Comparison of ENCODE assay signal across 18 mouse cellular contexts in the genomic region with DNA sequence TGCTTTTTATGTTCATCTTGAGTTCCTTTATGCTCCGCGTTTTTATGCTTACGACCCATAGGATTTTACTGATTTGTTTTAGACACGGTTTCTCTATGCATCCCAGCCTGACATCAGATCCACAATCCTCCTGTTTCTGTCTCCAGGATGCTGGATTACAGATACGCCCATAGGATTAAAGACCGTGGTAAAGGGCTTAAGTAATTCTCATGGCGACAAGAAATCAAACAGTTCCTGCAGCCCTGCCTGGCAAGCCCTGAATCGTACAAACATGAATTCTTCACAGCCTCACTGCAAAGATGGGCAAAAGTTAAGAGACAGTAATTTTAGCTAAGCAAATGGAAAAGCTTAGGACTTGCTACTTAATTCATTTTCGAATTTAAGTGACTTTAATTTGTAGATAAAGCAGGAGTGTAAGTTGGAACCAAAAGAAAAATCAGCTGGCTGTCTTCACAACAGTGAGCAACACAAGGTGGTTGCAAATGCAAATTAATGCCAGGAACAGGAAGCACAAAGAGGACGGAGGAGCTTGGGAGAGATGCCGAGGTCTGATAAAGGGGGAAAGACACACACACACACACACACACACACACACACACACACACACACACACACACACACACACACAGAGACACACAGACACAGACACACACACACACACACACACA. TPM values are rescaled to one million over a fixed set of nuclear protein-coding genes. Genes with fewer than 3 reads are reported as not detected.
DNase-seq lines count a peak whose midpoint lies in the region; ATAC-seq and TF ChIP-seq lines count a peak whose summit lies in the region.
"Had no signal": no experiment of that assay in that cellular context is flagged by ENCODE, and none has a peak within 500 bp of the region (broad histone marks: within the 10 kb centered on the region; RNA-seq: fewer than 3 reads in every experiment).

No protein-coding gene starts in this region.

- no peak overlapping the region for H3K9ac ChIP-seq in midbrain, embryonic 11.5 days (ENCODE audit: low read length)
- H3K9ac ChIP-seq in embryonic facial prominence, embryonic 14.5 days (ENCODE audit: low read depth, low read length): no peak overlapping the region
- H3K9ac ChIP-seq in midbrain, postnatal 0 days (replicated peaks; ENCODE audit: low read length, poor library complexity, severe bottlenecking): no peak overlapping the region
- H3K9ac ChIP-seq: forebrain, embryonic 12.5 days; hindbrain, embryonic 13.5 days had no signal

- peak; percentile 90 for DNase-seq in midbrain, embryonic 11.5 days (ENCODE audit: low spot score, missing footprints)
- no peak for DNase-seq in midbrain, embryonic 10.5 days (ENCODE audit: low spot score)
- peak; percentile 17 for DNase-seq in MN1 (ENCODE audit: low spot score)
- DNase-seq in embryonic facial prominence, embryonic 14.5 days (ENCODE audit: low spot score): peak; percentile 26
- no peak for DNase-seq in midbrain, postnatal 0 days (ENCODE audit: low spot score)
- DNase-seq in gastrocnemius, adult 8-10 months (ENCODE audit: low spot score in 2 of 2): no peak
- DNase-seq in left cerebral cortex, adult 18-20 months (ENCODE audit: low spot score in 2 of 2): no peak
- DNase-seq: adrenal gland, adult 2 months; adrenal gland, postnatal 25 days; cerebellum, adult 2 months; cerebellum, postnatal 10 days; gastrocnemius, postnatal 14 days; heart, postnatal 10 days had no signal

- WGBS in midbrain, embryonic 11.5 days: 38% methylated on average over 11 of the region's 11 CpGs
- WGBS in midbrain, embryonic 10.5 days: 56% methylated on average over 11 of the region's 11 CpGs
- 61% methylated on average over 11 of the region's 11 CpGs for WGBS in embryonic facial prominence, embryonic 14.5 days
- 20% methylated on average over 11 of the region's 11 CpGs for WGBS in midbrain, postnatal 0 days

- H3K36me3 ChIP-seq in midbrain, embryonic 11.5 days (ENCODE audit: control insufficient read depth, insufficient read depth, low read length): no peaks in the 10 kb centered on the region; the same call in 1 of the 2 replicates
- H3K36me3 ChIP-seq in midbrain, embryonic 10.5 days: peaks cover 46% of the 10 kb centered on the region
- peaks cover 34% of the 10 kb centered on the region for H3K36me3 ChIP-seq in embryonic facial prominence, embryonic 14.5 days (ENCODE audit: control insufficient read depth, insufficient read depth, low read length)
- H3K36me3 ChIP-seq in midbrain, postnatal 0 days (ENCODE audit: insufficient read depth, low read length): peaks cover 12% of the 10 kb centered on the region

- no peaks in the 10 kb centered on the region for H3K4me1 ChIP-seq in midbrain, embryonic 11.5 days (ENCODE audit: control insufficient read depth, insufficient read depth, low read length)
- peaks cover 14% of the 10 kb centered on the region for H3K4me1 ChIP-seq in midbrain, embryonic 10.5 days
- H3K4me1 ChIP-seq in embryonic facial prominence, embryonic 14.5 days (ENCODE audit: control insufficient read depth, insufficient read depth, low read length): no peaks in the 10 kb centered on the region
- H3K4me1 ChIP-seq in midbrain, postnatal 0 days (ENCODE audit: insufficient read depth, low read length): no peaks in the 10 kb centered on the region
- H3K4me1 ChIP-seq: forebrain, embryonic 12.5 days; hindbrain, embryonic 13.5 days had no signal

- H3K27ac ChIP-seq in midbrain, embryonic 11.5 days (ENCODE audit: low read depth, low read length): no peak overlapping the region
- H3K27ac ChIP-seq in midbrain, embryonic 10.5 days (replicated peaks): no peak overlapping the region
- H3K27ac ChIP-seq in embryonic facial prominence, embryonic 14.5 days (replicated peaks; ENCODE audit: low read depth, low read length): no peak overlapping the region
- 0 out of 2 replicates have a peak overlapping the region, but pooled peaks have one; percentile 3 for H3K27ac ChIP-seq in midbrain, postnatal 0 days (ENCODE audit: low read depth, low read length)
- H3K27ac ChIP-seq: forebrain, embryonic 12.5 days; hindbrain, embryonic 13.5 days; hindbrain, postnatal 0 days had no signal

- H3K4me2 ChIP-seq in midbrain, embryonic 11.5 days: no peak overlapping the region
- H3K4me2 ChIP-seq in embryonic facial prominence, embryonic 14.5 days (ENCODE audit: low read depth, low read length): no peak overlapping the region
- no peak overlapping the region for H3K4me2 ChIP-seq in midbrain, postnatal 0 days (ENCODE audit: low read depth, low read length, poor library complexity, severe bottlenecking)
- H3K4me2 ChIP-seq: forebrain, embryonic 12.5 days; hindbrain, embryonic 13.5 days had no signal

- no peaks in the 10 kb centered on the region for H3K9me3 ChIP-seq in midbrain, embryonic 11.5 days (ENCODE audit: control insufficient read depth, low read length)
- no peaks in the 10 kb centered on the region for H3K9me3 ChIP-seq in midbrain, embryonic 10.5 days (replicated peaks)
- H3K9me3 ChIP-seq in embryonic facial prominence, embryonic 14.5 days (ENCODE audit: control insufficient read depth, low read length): no peaks in the 10 kb centered on the region
- no peaks in the 10 kb centered on the region for H3K9me3 ChIP-seq in midbrain, postnatal 0 days (ENCODE audit: low read length)
- H3K9me3 ChIP-seq: forebrain, embryonic 12.5 days; hindbrain, embryonic 13.5 days had no signal

- 0 out of 2 replicates have a peak, but pooled peaks cover 3% of the 10 kb centered on the region for H3K27me3 ChIP-seq in midbrain, embryonic 11.5 days (ENCODE audit: control insufficient read depth, insufficient read depth, low read length)
- no peaks in the 10 kb centered on the region; the same call in 1 of the 2 replicates for H3K27me3 ChIP-seq in midbrain, embryonic 10.5 days (ENCODE audit: low read depth, poor library complexity, severe bottlenecking)
- no peaks in the 10 kb centered on the region for H3K27me3 ChIP-seq in embryonic facial prominence, embryonic 14.5 days (replicated peaks; ENCODE audit: control insufficient read depth, insufficient read depth, low read length)
- no peaks in the 10 kb centered on the region for H3K27me3 ChIP-seq in midbrain, postnatal 0 days (ENCODE audit: insufficient read depth, low read length)
- H3K27me3 ChIP-seq: forebrain, embryonic 12.5 days; hindbrain, embryonic 13.5 days had no signal

- ATAC-seq in midbrain, embryonic 11.5 days (ENCODE audit: low FRiP score): 0 out of 2 replicates have a peak, but pooled peaks have one; percentile 64
- no peak for ATAC-seq in embryonic facial prominence, embryonic 14.5 days (ENCODE audit: low read depth)
- ATAC-seq in midbrain, postnatal 0 days (ENCODE audit: low FRiP score): no peak
- ATAC-seq: CD4-positive, CD25-positive, alpha-beta regulatory T cell, adult 4 months; forebrain, embryonic 16.5 days; hindbrain, postnatal 0 days had no signal

- no peak overlapping the region for H3K4me3 ChIP-seq in midbrain, embryonic 11.5 days (ENCODE audit: low read depth, low read length)
- no peak overlapping the region for H3K4me3 ChIP-seq in midbrain, embryonic 10.5 days
- no peak overlapping the region for H3K4me3 ChIP-seq in embryonic facial prominence, embryonic 14.5 days (ENCODE audit: low read depth, low read length)
- no peak overlapping the region for H3K4me3 ChIP-seq in midbrain, postnatal 0 days (ENCODE audit: low read depth, low read length)
- H3K4me3 ChIP-seq: forebrain, embryonic 12.5 days; hindbrain, embryonic 13.5 days had no signal

- TF ChIP-seq CTCF in midbrain, postnatal 0 days (IDR thresholded peaks at IDR 0.05): no peak

RNA-seq across cellular contexts. Expression of gene Lbr, which starts 59.0 kb away (rescaled TPM):
- 208 and 230 TPM in 2 replicates for polyA plus RNA-seq in midbrain, embryonic 11.5 days (2014; fragmentation: Nextera tagmentation; extraction: Ambion mirVana)
- 216 and 218 TPM in 2 replicates for polyA plus RNA-seq in midbrain, embryonic 10.5 days (2016; fragmentation: Nextera tagmentation; extraction: Ambion mirVana)
- 98.1 and 107 TPM in 2 replicates for polyA plus RNA-seq in embryonic facial prominence, embryonic 14.5 days (2014; fragmentation: Nextera tagmentation; extraction: Ambion mirVana)
- 22.1 and 22.3 TPM in 2 replicates for total RNA-seq in midbrain, postnatal 0 days (2014; rRNA removed)
- polyA plus RNA-seq in midbrain, postnatal 0 days (2015; fragmentation: Nextera tagmentation; extraction: Ambion mirVana): 20.2 and 20.3 TPM in 2 replicates
- 10 to 100 TPM; 20.4 to 23.4 (median 23.0) TPM for total RNA-seq in gastrocnemius, adult 8-10 months (2022)
- 10 to 100 TPM; 13.0 to 15.6 TPM for total RNA-seq in left cerebral cortex, adult 18-20 months (2021)

Comparison
In these comparisons a context has a peak if more than half of its experiments do, and no peak if none do; other contexts are left out.
1. DNase-seq: peak in midbrain, embryonic 11.5 days (single experiment), MN1 (single experiment) and embryonic facial prominence, embryonic 14.5 days (single experiment); none in midbrain, embryonic 10.5 days (single experiment), midbrain, postnatal 0 days (single experiment), gastrocnemius, adult 8-10 months (0 of 2) and left cerebral cortex, adult 18-20 months (0 of 2).